Mouse (Mus musculus): ENCODE measurements at regions not wholly inside any gene's neighbourhood (a gene's known extent, or its start where the extent isn't known, plus 50 kb on each side); places are given as distances from the start of the nearest gene placed in this dataset.

- no peak for TF ChIP-seq GATA1 (IDR thresholded peaks at IDR 0.05; ENCODE audit: borderline replicate concordance, low read length)
- TF ChIP-seq FLI1 (IDR thresholded peaks at IDR 0.05; ENCODE audit: low read length): no peak
These were observed 397.0 kb upstream of the Klf4 start for GRCm38 (mm10) chr4:55929141-55929782.
